Mouse (Mus musculus) lung, adult 2 months (tissue): ENCODE data around the gene Slc7a4.

Experiments used
- CTCF ChIP-seq: fragments of 200-500 bp; IDR thresholded peaks from 2 replicates; pipeline ENCODE4 v1.5.1; 2011; ENCODE audit warnings: mild to moderate bottlenecking, low read length, control low read depth; ENCODE audit not compliant: insufficient read depth
- POLR2A ChIP-seq: fragments of 200-500 bp; IDR thresholded peaks from 2 replicates; pipeline ENCODE4 v1.6.1; 2011; ENCODE audit warnings: low read depth, mild to moderate bottlenecking, control low read depth, low read length, borderline replicate concordance; ENCODE audit errors: extremely low read depth

GRCm38 (mm10) chr16:17564771-17565170 lies 18.2 kb downstream of the Slc7a4 start:
- TF ChIP-seq POLR2A (no peak), CTCF (no peak)
